Mouse (Mus musculus): ENCODE measurements at regions not wholly inside any gene's neighbourhood (a gene's known extent, or its start where the extent isn't known, plus 50 kb on each side); places are given as distances from the start of the nearest gene placed in this dataset.

DNA sequence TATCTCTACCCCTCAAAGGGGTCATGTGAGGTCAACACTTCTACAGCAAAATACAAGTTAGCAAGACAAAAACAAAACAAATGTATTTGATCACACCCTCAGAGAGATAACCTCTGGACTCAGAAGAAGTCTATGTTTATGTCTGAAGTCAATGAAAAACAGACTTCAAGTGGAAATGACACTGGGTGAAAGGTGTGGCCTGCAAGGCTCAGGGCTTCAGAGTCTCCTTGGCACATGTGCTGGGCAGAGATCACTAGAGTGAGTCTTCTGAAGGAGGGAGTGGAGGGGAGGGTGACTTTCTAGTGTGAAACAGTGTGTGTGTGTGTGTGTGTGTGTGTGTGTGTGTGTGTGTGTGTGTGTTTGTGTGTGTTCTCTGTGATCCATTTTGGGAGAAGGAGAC is 68.2 kb downstream of the Il12a start:
- TF ChIP-seq CTCF (IDR thresholded peaks at IDR 0.05) (no peak), POLR2A (IDR thresholded peaks at IDR 0.05; ENCODE audit: insufficient read depth, low read depth, low read length) (no peak), EP300 (IDR thresholded peaks at IDR 0.05; ENCODE audit: insufficient read depth, low read depth, low read length) (no peak)
